Mouse (Mus musculus): ENCODE data around the gene Runx2.

- TF ChIP-seq CTCF (conservative IDR thresholded peaks at IDR 0.05; ENCODE audit: insufficient read depth, insufficient read length, low read depth, low read length) (0 out of 2 replicates have a peak, but pooled peaks have one; percentile 15), POLR2A (IDR thresholded peaks at IDR 0.05; ENCODE audit: low read depth, low read length) (no peak)
These were observed 78.5 kb downstream of the Runx2 start for GRCm38 (mm10) chr17:44735991-44736561.
